Mouse (Mus musculus) neural tube, embryonic 15.5 days (tissue): ENCODE data around the gene Dnm2. TPM values are rescaled to one million over a fixed set of nuclear protein-coding genes. Genes with fewer than 3 reads are reported as not detected.

Source experiments
- ATAC-seq: fragments of 200-750 bp; cut with Nextera tagmentation; 2 replicates; pipeline ENCODE4 v1.8.0; 2017; ENCODE audit warnings: mild to moderate bottlenecking, moderate TSS enrichment, moderate library complexity; ENCODE audit not compliant: low FRiP score
- H3K27ac ChIP-seq: fragments of 300-500 bp; sonication (generic); replicated peaks from 2 replicates; pipeline ENCODE4 v1.5.1; 2015; ENCODE audit warnings: mild to moderate bottlenecking, inconsistent platforms
- H3K27me3 ChIP-seq: fragments of 300-500 bp; sonication (generic); replicated peaks from 2 replicates; pipeline ENCODE4 v1.6.1; 2015; ENCODE audit warnings: inconsistent platforms
- H3K36me3 ChIP-seq: fragments of 300-500 bp; sonication (generic); 2 replicates; pipeline ENCODE4 v1.6.1; 2015; ENCODE audit warnings: inconsistent platforms
- H3K4me1 ChIP-seq: fragments of 300-500 bp; sonication (generic); 2 replicates; pipeline ENCODE4 v1.6.1; 2015; ENCODE audit warnings: inconsistent platforms
- H3K4me2 ChIP-seq: fragments of 300-500 bp; sonication (generic); 2 replicates; pipeline ENCODE4 v1.6.1; 2015; ENCODE audit warnings: inconsistent platforms, mild to moderate bottlenecking, moderate library complexity
- H3K4me3 ChIP-seq: fragments of 300-500 bp; sonication (generic); replicated peaks from 2 replicates; pipeline ENCODE4 v1.5.1; 2015; ENCODE audit warnings: mild to moderate bottlenecking, inconsistent platforms
- H3K9ac ChIP-seq: fragments of 300-500 bp; sonication (generic); replicated peaks from 2 replicates; pipeline ENCODE4 v1.6.1; 2015; ENCODE audit warnings: mild to moderate bottlenecking, inconsistent platforms
- H3K9me3 ChIP-seq: fragments of 300-500 bp; sonication (generic); replicated peaks from 2 replicates; pipeline ENCODE4 v1.6.1; 2016; ENCODE audit warnings: inconsistent platforms
- WGBS: fragments of 180-500 bp; shearing (Covaris S2); methylation state at CpG from one replicate; pipeline ENCODE4 v1.1.7; 2015; ENCODE audit warnings: mixed read lengths; 5-methylcytosine and 5-hydroxymethylcytosine counted together
- polyA plus RNA-seq: library from polyadenylated mRNA; unstranded; fragments of >200 nt; fragmentation: Nextera tagmentation; extraction: Ambion mirVana; gene quantifications from 2 replicates; pipeline ENCODE4 v1.2.1, GENCODE M21; 2015

Gene Dnm2
- polyA plus RNA-seq, 1 experiment from 2014 or later = 58.5 TPM

- Histone ChIP-seq H3K36me3 (no peaks in the 10 kb centered on the region), H3K4me1 (peaks cover 53% of the 10 kb centered on the region), H3K27ac (no peak overlapping the region), H3K9me3 (no peaks in the 10 kb centered on the region), H3K27me3 (no peaks in the 10 kb centered on the region), H3K9ac (no peak overlapping the region), H3K4me3 (no peak overlapping the region), H3K4me2 (no peak overlapping the region)
- no peak for ATAC-seq
- 85% methylated on average over 7 of the region's 7 CpGs for WGBS
These were observed 7.4 kb downstream of the Dnm2 start for GRCm38 (mm10) chr9:21432066-21432465.

DNA sequence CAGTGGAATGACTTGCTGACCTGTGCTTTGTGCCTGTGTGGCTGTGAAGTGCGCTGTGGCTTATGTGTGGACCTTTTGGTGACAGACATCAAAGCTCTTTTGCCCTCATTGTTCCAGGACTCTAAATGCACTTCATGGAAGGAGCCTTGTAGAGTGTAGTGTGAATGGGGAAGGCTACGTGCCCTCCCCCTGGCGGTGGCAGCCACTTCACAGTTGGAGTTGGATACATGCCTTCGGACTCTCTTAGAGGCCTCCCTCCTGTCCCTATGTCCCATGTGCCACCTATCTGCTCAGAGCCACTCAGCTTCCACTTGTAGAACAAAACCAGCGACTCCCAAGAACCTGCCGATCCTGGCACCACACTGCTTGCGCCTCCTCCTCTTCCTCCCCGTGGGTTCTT lies 9.1 kb downstream of the Dnm2 start:
- H3K9ac ChIP-seq = no peak overlapping the region
- H3K27me3 ChIP-seq = no peaks in the 10 kb centered on the region
- no peak for ATAC-seq
- no peak overlapping the region for H3K4me2 ChIP-seq
- no peaks in the 10 kb centered on the region for H3K9me3 ChIP-seq
- no peaks in the 10 kb centered on the region for H3K36me3 ChIP-seq
- WGBS = 82% methylated on average over 8 of the region's 8 CpGs
- H3K27ac ChIP-seq = no peak overlapping the region
- peaks cover 45% of the 10 kb centered on the region for H3K4me1 ChIP-seq
- no peak overlapping the region for H3K4me3 ChIP-seq

DNA sequence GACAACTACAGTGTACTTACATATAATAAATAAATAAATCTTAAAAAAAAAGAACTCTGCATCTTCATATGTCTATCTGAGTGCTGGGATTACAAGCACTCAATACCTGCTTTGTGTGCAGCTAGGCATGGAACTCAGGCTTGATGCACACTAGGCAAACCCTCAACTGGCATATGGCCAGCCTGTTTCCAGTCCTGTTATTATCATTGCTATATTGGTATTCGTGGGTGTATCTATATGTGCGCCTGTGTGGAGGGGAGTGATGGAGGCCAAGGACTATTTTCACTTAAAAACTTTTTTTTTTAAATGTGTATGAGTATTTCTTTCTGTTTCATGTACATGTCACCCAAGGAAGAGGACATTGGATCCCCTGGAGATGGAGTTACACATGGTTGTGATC lies 9.7 kb downstream of the Dnm2 start:
- WGBS = 89% methylated on average over 2 of the region's 2 CpGs
- no peak for ATAC-seq
- H3K4me2 ChIP-seq = no peak overlapping the region
- H3K27me3 ChIP-seq = no peaks in the 10 kb centered on the region
- no peaks in the 10 kb centered on the region for H3K9me3 ChIP-seq
- H3K27ac ChIP-seq = no peak overlapping the region
- no peak overlapping the region for H3K4me3 ChIP-seq
- H3K9ac ChIP-seq = no peak overlapping the region
- no peaks in the 10 kb centered on the region for H3K36me3 ChIP-seq
- H3K4me1 ChIP-seq = peaks cover 38% of the 10 kb centered on the region

DNA sequence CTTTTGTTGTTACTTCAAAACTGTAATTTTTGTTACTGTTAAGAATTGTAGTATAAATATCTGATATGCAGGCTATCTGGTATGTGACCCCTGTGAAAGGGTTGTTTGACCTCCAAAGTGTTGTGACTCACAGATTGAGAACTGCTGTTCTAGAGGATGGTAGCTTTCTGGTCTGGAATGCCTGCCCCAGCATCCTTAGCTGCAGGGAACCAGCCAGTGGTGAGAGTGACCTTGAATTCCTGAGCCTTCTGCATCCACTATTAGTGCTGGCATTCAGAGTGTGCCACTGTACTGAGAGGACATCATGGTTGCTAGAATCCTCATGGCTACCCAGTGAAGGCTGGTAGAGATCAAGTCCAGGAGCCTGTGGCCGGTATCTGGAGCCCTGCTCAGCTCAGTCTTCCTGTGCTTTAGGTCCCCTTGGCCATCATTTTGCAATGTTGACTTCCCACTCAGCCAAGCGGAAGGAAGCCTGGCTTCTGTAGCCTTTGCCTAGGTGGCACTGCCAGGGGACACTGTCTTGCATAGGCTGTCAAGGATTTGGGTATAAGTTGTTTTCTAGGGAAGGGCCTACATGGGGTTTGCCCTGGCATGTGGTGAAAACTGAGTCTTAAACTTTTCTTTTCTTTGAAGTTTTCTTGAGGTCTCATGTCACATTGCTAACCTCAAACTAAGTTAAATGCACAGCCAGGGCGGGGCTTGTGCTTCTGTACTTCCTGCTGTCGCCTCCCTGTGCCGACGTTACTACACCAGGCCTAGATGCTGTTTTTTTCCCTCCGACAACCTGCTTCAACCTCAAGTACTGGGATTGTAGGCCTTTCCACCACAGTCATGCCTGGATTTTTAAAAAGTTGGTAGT lies 11.3 kb downstream of the Dnm2 start:
- 92% methylated on average over 7 of the region's 7 CpGs for WGBS
- Histone ChIP-seq H3K27ac (no peak overlapping the region), H3K4me3 (no peak overlapping the region), H3K36me3 (no peaks in the 10 kb centered on the region), H3K9ac (no peak overlapping the region), H3K27me3 (no peaks in the 10 kb centered on the region), H3K9me3 (no peaks in the 10 kb centered on the region), H3K4me2 (no peak overlapping the region), H3K4me1 (peaks cover 22% of the 10 kb centered on the region)
- ATAC-seq = no peak

- peaks cover 20% of the 10 kb centered on the region for H3K4me1 ChIP-seq
- ATAC-seq = no peak
- H3K36me3 ChIP-seq = no peaks in the 10 kb centered on the region
- no peaks in the 10 kb centered on the region for H3K27me3 ChIP-seq
- no peak overlapping the region for H3K4me2 ChIP-seq
- no peak overlapping the region for H3K4me3 ChIP-seq
- no peak overlapping the region for H3K27ac ChIP-seq
- no peaks in the 10 kb centered on the region for H3K9me3 ChIP-seq
- WGBS = 94% methylated on average over 6 of the region's 6 CpGs
- H3K9ac ChIP-seq = no peak overlapping the region
These were observed 12.9 kb downstream of the Dnm2 start for GRCm38 (mm10) chr9:21437577-21437976.

DNA sequence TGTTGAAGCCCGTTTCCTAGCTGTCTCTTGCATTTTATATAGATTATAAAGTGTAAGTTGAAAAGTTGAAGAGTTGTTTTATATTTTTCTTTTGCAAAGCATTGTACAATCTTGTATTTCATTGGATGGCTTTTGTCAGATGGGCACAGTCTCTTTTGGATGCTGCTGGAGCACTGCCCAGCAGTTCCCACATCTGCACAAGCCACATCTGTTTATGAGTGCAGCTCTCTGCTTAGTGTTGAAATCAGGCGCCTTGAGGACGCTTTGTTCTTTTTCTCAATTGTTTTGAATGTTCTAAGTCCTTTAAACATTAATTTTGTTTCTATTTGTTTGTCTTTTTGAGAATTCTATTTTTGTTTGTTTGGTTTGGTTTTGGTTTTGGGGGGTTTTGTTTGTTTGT lies 13.5 kb downstream of the Dnm2 start:
- Histone ChIP-seq H3K9me3 (no peaks in the 10 kb centered on the region), H3K27ac (no peak overlapping the region), H3K27me3 (no peaks in the 10 kb centered on the region), H3K9ac (no peak overlapping the region), H3K36me3 (no peaks in the 10 kb centered on the region), H3K4me2 (no peak overlapping the region), H3K4me1 (peaks cover 20% of the 10 kb centered on the region), H3K4me3 (no peak overlapping the region)
- 59% methylated on average over 3 of the region's 3 CpGs for WGBS
- ATAC-seq = no peak

- H3K4me2 ChIP-seq = no peak overlapping the region
- ATAC-seq = no peak
- no peaks in the 10 kb centered on the region for H3K27me3 ChIP-seq
- no peak overlapping the region for H3K9ac ChIP-seq
- WGBS = 81% methylated on average over 3 of the region's 3 CpGs
- H3K36me3 ChIP-seq = no peaks in the 10 kb centered on the region
- peaks cover 12% of the 10 kb centered on the region for H3K4me1 ChIP-seq
- no peak overlapping the region for H3K4me3 ChIP-seq
- no peaks in the 10 kb centered on the region for H3K9me3 ChIP-seq
- H3K27ac ChIP-seq = no peak overlapping the region
These were observed 14.7 kb downstream of the Dnm2 start for GRCm38 (mm10) chr9:21439456-21439855.

GRCm38 (mm10) chr9:21439914-21440313 lies 15.2 kb downstream of the Dnm2 start:
- no peaks in the 10 kb centered on the region for H3K27me3 ChIP-seq
- H3K4me3 ChIP-seq = no peak overlapping the region
- H3K9ac ChIP-seq = no peak overlapping the region
- WGBS = 95% methylated on average over 2 of the region's 2 CpGs
- no peaks in the 10 kb centered on the region for H3K9me3 ChIP-seq
- H3K27ac ChIP-seq = no peak overlapping the region
- 0 out of 2 replicates have a peak, but pooled peaks cover 3% of the 10 kb centered on the region for H3K36me3 ChIP-seq
- ATAC-seq = no peak
- H3K4me2 ChIP-seq = no peak overlapping the region
- peaks cover 12% of the 10 kb centered on the region for H3K4me1 ChIP-seq

- Histone ChIP-seq H3K9me3 (no peaks in the 10 kb centered on the region), H3K27ac (no peak overlapping the region), H3K36me3 (0 out of 2 replicates have a peak, but pooled peaks cover 3% of the 10 kb centered on the region), H3K9ac (no peak overlapping the region), H3K4me3 (no peak overlapping the region), H3K4me2 (no peak overlapping the region), H3K4me1 (peaks cover 12% of the 10 kb centered on the region), H3K27me3 (no peaks in the 10 kb centered on the region)
- ATAC-seq = no peak
These were observed 15.7 kb downstream of the Dnm2 start for GRCm38 (mm10) chr9:21440387-21440786.

DNA sequence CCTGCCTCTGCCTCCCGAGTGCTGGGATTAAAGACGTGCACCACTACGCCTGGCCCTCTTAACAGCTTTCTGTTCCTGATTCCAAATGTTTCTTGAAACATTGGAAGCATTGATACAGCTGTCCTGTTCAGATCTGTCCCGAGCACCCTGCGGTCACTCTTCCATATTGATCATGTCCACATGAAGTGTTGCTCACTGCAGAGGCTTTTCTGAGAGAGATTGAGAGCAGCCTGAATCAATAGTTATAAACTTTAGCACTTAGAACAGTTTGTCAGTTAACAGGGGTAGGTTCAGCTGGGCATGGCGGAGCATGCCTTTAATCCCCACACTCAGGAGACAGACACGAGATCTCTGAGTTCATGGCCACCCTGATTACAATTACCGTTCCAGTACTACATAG lies 19.1 kb downstream of the Dnm2 start:
- Histone ChIP-seq H3K27ac (no peak overlapping the region), H3K36me3 (0 out of 2 replicates have a peak, but pooled peaks cover 3% of the 10 kb centered on the region), H3K4me1 (no peaks in the 10 kb centered on the region), H3K4me3 (no peak overlapping the region), H3K4me2 (no peak overlapping the region), H3K9ac (no peak overlapping the region), H3K9me3 (no peaks in the 10 kb centered on the region), H3K27me3 (no peaks in the 10 kb centered on the region)
- no peak for ATAC-seq
- 94% methylated on average over 8 of the region's 8 CpGs for WGBS

DNA sequence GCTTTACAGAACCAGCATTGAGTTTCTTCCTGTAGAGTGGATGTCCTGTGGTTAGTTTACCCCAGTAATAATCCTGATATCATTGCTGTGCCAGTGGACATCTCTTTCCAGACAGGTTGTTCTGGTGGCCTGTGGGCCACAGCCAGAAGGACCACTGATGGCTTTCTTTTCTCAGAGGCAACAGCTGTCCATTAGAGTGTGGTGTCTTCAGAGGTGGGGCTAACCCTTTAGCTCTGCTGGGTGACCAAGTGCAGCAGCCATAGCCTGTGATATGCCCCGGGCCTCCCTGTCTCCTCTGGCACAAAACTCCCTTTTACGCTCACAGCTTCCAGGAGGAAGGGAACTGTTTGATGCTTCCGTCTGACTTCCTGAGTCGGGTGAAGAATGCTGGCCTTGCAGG lies 19.9 kb downstream of the Dnm2 start:
- Histone ChIP-seq H3K27me3 (no peaks in the 10 kb centered on the region), H3K36me3 (0 out of 2 replicates have a peak, but pooled peaks cover 3% of the 10 kb centered on the region), H3K4me2 (no peak overlapping the region), H3K9ac (no peak overlapping the region), H3K9me3 (no peaks in the 10 kb centered on the region), H3K27ac (no peak overlapping the region), H3K4me3 (no peak overlapping the region), H3K4me1 (no peaks in the 10 kb centered on the region; the same call in 1 of the 2 replicates)
- no peak for ATAC-seq
- WGBS = 93% methylated on average over 4 of the region's 4 CpGs

DNA sequence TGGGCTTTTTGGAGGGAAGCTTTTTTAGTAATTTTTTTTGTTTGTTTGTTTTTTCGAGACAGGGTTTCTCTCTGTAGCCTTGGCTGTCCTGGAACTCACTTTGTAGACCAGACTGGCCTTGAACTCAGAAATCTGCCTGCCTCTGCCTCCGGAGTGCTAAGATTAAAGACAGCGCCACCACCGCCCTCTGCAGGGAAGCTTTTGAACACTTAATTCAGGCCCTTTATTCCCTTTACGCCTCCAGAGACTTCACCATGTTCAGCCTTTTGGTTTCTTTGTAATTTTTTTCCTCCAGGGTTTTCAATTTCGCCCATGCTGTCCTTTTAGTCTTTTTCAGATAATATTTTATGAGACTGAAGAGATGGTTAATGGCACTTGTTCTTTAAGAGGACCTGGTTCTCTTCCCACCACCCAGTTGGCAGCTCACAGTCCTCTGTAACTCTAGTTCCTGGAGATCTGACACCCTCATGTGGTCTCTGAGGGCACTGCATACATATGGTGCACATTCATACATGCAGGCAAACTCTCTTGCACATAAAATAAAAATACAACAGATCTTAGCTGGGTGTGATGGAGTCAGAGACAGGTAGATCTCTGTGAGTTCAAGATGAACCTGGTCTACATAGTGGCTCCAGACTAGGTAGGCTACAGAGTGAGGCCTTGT lies 20.5 kb downstream of the Dnm2 start:
- H3K27ac ChIP-seq = no peak overlapping the region
- H3K4me3 ChIP-seq = no peak overlapping the region
- H3K9me3 ChIP-seq = no peaks in the 10 kb centered on the region
- no peaks in the 10 kb centered on the region; the same call in 1 of the 2 replicates for H3K4me1 ChIP-seq
- H3K4me2 ChIP-seq = no peak overlapping the region
- 96% methylated on average over 6 of the region's 6 CpGs for WGBS
- 0 out of 2 replicates have a peak, but pooled peaks cover 3% of the 10 kb centered on the region for H3K36me3 ChIP-seq
- H3K9ac ChIP-seq = no peak overlapping the region
- no peaks in the 10 kb centered on the region for H3K27me3 ChIP-seq
- ATAC-seq = no peak
